Mouse (Mus musculus): ENCODE data around the gene Ahcyl1. TPM values are rescaled to one million over a fixed set of nuclear protein-coding genes. Genes with fewer than 3 reads are reported as not detected.
"Not testable (repeated sequence)": the region's sequence is repeated elsewhere in the genome, so short reads cannot be mapped to it uniquely, and the experiment has no call there.

Gene Ahcyl1
- total RNA-seq, 1 experiment from 2014 or later, result 272 TPM

DNA sequence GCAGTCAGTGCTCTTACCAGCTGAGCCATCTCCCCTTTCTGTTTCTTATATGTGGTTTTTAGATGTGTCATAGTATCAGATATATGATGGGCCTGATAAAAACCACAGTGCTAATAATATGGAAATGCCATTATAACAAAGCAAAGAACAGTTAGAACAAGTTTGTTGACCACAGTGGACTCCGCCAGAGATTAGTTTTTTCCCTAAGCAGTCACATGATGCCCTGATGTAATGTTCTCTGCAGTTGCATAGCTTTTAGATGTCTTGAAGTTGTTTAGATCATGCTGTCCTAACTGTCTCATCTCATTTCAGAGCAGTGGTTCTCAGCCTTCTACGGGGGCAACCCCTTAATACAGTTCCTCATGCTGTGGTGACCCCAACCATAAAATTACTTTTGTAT, 40.2 kb downstream of the Ahcyl1 start:
- no peak for DNase-seq

DNA sequence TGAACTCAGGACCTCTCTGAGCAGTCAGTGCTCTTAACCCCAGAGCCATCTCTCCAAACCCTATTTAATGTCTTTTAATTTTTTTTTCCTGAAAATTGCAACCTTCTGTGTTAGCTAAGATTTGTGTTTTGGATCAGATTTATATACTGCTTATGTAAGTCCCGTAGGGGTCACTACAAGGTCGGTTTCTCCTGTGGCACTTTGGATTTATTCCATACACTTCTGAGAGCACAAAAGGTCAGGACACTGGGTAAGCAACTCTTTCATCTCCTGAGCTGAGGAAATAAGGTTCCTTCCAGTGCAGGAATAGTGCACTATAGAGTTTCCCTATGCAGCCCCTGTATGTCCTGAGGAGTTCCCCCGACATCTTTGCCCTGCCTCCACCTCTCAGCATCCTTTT, 40.9 kb downstream of the Ahcyl1 start:
- DNase-seq, result no peak

DNA sequence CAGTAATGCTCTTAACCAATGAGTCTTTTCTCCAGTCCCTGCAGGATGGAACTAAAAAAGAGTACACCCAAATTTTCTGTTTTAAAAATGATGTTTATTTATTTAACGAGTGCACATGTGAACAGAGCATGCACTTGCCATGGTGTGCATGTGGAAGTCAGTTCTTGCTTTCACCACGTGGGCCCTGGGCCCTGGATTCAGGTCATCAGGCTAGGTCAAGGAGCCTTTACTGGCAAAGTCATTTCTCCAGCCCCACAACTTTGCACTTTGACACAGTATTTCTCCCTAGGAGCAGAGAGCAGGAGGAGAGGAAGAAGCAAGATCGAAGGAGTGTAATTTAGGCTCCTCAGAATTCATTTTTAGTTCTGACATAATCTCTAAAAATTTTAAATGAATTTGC, 41.5 kb downstream of the Ahcyl1 start:
- DNase-seq, result no peak

DNA sequence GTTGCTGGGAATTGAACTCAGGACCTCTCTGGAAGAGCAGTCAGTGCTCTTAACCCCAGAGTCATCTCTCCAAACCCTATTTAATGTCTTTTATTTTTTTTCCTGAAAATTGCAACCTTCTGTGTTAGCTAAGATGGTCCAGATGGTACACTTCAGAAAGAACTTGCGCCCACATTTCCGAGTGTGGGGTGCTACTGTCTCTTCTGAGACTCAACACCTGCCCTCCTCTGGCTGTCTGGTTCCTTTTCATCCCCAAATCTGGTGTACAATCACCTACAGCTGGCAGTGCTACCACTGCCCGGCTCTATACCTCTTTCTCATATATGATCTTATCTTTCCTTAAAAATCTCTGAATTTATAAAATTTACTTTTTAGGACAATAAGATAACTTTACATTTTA, 43.4 kb downstream of the Ahcyl1 start:
- DNase-seq, result no peak

DNA sequence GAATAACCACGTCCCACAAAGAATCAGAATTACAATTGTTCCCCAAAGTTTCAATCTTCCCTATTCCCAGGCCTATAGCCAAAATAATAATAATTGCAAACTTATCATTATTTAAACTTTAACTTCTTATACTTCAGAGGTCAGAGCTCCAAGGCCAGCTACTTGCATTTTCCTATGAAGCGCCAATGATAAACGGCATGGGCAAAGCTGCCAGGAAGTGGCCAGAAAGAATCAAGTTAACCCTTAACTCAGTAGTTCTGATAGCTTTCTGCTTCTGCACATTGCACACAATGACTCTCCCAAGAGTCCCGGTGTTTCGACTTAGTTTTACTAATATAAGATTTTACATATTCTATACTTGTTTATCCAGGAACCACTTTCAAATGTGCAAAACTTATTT, 46.1 kb downstream of the Ahcyl1 start:
- DNase-seq, result not testable (repeated sequence)

- peak; percentile 41 for DNase-seq
Observed at GRCm38 (mm10) chr3:107646947-107647346, 49.4 kb downstream of the Ahcyl1 start.

DNA sequence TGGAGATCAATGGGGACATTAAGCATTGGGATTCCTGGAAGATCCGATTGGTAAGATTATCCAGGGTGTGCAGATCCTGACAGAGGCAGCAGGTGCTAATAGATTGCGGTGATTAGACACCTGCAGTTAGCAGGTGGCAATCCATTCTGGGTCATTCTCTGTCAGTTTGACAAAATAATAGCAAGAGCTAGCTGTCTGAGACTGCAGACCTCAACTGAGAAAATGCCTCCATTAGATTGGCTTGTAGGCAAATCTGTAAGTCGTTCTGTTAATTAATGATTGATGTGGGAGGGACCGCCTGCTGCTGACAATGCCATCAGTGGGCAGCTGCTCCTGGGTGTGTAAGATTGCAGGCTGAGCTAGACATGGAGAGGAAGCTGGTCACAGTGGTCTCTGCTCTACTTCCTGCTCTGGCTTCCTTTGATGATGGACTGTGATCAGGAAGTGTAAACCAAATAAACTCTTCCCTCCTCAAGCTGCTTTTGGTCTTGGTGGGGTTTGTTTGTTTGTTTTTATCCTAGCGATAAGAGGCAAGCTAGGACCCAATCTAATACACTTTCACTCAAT, 58.7 kb downstream of the Ahcyl1 start:
- DNase-seq, result no peak

- DNase-seq, result no peak
Observed at GRCm38 (mm10) chr3:107636236-107636635, 60.1 kb downstream of the Ahcyl1 start.

GRCm38 (mm10) chr3:107635836-107636235, 60.5 kb downstream of the Ahcyl1 start:
- no peak for DNase-seq

- DNase-seq, result no peak
Observed at GRCm38 (mm10) chr3:107633906-107634305, 62.5 kb downstream of the Ahcyl1 start.

DNA sequence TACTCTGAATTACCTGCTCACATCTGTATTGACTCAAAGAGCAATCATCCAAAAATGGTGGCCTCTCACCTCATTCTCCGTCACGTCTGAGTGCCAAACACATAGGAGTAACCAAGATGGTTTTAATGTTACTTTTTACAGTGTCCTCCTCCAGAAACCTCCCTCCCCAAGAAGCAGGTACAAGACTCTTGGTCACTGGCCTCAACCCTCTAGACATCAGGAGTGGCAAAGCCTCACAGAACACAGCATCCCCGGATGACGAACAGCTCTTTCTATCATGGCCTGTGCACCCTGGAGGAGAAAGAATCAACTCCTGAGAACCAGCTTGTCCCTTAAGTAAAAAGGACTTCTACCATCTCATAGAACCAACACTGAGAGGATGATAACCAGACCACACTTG, 63.6 kb downstream of the Ahcyl1 start:
- no peak for DNase-seq

- peak; percentile 96 for DNase-seq
Observed at GRCm38 (mm10) chr3:107631523-107631958, 64.8 kb downstream of the Ahcyl1 start, which contains the start of gene Strip1. Strip1 (minus strand) TSS chr3:107631694.

DNA sequence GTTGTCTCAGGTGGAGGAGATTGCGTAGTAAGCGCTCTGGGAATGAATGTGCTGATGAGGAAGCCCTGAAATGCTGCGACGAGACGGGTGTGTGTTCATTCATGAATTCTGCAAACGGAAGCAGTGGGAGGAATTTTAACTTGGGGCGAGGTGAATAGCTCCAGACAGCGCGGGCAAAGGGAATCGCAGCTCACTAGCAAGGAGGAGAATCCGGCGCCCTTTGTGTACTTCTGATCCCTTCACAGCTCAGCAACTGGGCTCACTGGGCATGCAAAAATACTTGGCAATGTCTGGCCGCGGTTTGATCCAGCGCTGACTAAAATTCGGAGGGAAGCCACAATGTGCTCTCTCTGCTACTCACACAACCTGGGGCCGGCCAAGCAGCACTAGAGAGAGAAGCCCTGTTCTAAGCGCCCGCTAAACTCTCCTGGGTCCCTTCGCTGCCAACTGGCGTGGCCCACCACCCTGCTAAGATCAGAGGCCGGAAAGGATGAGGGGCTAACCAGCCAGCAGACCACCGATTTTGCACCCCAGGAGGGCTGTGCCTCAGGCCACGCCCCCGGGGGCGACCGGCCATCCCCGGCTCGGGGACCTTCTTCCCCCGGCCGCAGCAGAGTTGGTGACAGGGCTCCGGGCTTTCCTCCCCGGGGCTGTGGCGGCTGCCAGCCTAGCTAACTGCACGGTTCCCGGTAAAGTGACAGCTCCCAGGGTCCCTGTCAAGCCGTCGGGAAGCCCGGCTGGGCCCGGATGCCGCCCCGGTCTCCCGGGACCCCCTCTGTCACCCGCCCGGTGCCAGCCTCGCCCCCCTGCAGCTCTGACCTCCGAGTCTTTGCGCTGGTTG, 65.5 kb downstream of the Ahcyl1 start, which contains the start of gene Gm10961:
TSS of gene Gm10961 (plus strand) at position 641 of the 841 bp plus-strand sequence.
- peak; percentile 70 for DNase-seq

DNA sequence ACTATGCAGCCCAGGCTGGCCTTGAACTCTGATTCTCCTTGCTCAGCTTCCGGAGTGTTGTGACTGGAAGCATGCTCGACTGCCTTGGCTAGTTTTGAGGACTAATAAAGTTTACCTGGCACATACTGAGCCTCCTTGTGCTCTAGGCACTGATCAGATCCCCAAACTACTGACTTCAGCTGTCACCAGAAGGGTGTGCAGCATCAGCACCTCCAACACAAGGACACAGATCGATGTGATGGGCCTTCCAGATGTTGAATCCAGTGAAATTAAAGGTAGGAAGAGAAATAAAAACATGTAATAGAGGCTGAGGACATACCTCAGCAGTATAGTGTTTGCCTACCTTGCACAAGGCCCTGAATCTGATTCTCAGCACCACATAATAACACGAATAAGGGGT, 66.9 kb downstream of the Ahcyl1 start:
- DNase-seq, result no peak

- no peak for DNase-seq
Observed at GRCm38 (mm10) chr3:107628551-107628950, 67.8 kb downstream of the Ahcyl1 start.

DNA sequence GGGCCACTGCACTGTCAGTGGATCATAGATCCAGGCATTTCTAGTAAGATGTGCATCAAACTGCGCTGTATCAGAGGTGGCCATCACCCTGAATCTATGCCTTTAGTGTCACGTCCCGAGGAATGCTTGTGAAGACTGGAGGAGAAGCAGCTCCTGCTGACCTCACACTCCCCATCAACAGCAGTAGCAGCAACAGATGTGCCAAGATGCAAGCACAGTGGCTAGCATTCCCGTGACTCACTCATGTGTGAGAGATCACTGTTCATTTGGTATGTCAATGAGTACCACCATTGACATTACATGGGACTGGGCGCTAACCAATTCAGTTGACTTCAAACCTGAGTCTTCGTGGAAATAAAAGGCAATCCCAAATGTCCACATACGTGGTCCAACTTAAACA, 68.7 kb downstream of the Ahcyl1 start:
- no peak for DNase-seq

GRCm38 (mm10) chr3:107626751-107627150, 69.6 kb downstream of the Ahcyl1 start:
- DNase-seq, result no peak

GRCm38 (mm10) chr3:107625536-107625935, 70.8 kb downstream of the Ahcyl1 start:
- DNase-seq, result no peak

DNA sequence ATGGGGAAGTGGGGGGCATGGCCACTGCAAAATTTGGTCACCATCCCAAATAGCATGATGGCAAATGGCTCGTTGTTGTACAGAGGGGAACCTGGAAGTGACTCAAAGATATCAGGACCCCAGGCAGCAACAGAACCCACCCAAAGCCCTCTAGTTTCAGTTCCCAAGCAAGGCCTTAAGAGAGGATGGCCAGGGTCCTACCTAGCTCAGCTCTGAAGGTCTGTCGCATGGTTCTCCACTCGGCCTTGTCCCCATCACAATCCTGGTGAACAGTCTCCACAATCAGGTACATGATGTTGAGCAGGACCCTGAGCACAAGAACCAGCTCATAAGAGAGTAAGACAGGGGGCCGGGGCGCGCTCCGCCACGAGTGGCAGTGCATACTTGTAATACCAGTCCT, 71.9 kb downstream of the Ahcyl1 start:
- no peak for DNase-seq

- no peak for DNase-seq
Observed at GRCm38 (mm10) chr3:107622537-107622936, 73.8 kb downstream of the Ahcyl1 start.

DNA sequence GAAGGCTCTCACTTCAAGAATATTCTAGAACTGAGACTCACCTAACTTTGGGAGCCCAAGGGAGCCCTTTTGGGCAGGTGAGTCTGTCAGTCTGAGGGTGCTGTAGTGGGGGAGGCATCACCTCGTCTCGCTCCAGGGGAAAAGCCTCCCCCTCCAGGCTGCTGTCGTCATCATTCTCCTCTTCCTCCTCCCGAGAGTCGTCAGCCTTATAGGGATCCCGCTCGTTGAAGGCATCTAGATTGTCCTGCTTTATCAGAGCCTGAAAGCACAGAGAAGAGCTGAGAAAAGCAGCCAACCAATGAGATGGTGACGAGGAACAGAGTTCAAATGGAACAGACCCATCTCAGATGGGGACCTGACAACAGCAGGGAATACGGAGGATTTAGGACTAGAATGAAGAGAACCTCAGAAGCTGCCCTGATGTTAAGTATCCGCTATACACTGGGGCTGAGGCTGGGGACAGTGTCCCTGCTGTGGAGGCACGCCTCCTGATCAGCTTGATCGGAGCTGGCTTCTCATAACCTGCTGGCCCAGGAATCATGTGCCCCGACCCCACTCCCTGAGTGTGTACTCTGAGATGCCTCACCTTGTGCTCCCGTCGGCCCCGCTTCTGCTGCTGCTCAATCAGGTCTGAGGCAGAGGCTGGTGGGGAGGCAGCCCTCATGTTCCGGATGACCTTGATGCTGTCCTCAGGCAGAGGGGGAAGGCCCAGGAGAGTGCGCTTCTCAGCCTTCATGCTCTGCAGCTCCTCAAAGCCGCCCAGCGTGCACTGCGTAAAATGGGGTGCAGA, 74.9 kb downstream of the Ahcyl1 start:
- DNase-seq, result no peak

GRCm38 (mm10) chr3:107619911-107620310, 76.4 kb downstream of the Ahcyl1 start:
- peak; percentile 26 for DNase-seq

DNA sequence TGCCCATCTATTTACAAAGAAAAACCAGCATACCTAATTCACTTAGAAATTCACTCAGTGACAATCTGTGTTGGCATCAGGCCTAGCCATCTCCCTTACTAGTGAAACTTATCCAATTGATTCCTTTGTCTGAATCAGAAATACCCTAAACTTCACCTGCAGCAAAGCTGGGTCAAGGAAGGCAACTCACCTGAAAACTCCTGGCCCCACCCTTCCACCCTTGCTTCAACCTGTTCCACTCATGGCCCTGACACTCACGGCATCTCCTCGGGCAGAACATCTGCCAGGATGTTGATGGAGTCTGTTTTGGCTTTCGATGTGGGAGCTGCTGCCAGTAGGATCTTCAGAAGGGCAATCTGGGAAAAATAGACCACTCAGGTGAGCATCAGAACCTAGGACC, 78.6 kb downstream of the Ahcyl1 start:
- no peak for DNase-seq
